Mouse (Mus musculus) cerebellum, adult 9-11 months (tissue): ENCODE measurements at regions not wholly inside any gene's neighbourhood (a gene's known extent, or its start where the extent isn't known, plus 50 kb on each side); places are given as distances from the start of the nearest gene placed in this dataset.

ENCODE experiments used
- DNase-seq: peaks from one replicate; pipeline ENCODE4 v3.0.0; 2022

DNA sequence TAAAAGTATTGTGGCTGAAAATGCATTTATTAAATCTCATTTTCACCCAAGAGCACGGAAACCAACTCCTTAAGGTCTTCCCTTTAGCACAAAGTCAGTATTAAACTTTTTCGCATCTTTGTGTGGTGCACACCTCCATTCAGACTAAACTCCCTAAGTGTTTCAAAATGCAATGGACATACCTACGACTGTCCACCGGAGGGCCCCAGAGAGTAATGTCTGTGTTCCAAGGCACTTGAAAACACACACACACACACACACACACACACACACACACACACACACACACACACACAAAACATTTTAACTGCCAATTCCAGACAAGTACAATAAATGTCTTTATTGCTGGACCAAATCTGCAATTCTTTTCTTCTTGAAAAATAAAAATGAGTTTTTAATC is 243.7 kb downstream of the Foxa2 start:
- DNase-seq: no peak

DNA sequence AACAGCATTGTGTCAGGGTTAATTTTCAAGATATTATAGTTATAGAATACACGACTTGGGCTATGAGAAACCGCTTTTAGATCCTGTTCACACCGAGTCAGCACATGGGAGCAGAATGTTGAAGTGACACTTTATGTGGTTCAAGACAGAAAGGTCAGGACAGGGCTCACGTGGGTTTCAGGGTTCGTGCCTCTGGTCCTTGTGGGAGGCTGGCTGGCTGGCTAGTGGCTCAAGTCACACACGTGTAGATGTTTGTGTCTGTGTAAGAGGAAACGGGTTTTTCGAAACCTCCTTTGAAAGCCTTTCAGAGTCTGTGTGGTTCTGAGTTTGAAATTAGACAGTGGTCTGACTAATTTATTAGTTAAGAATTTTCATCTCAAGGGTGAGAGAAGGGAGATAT is 255.3 kb downstream of the Foxa2 start:
- DNase-seq: no peak

DNA sequence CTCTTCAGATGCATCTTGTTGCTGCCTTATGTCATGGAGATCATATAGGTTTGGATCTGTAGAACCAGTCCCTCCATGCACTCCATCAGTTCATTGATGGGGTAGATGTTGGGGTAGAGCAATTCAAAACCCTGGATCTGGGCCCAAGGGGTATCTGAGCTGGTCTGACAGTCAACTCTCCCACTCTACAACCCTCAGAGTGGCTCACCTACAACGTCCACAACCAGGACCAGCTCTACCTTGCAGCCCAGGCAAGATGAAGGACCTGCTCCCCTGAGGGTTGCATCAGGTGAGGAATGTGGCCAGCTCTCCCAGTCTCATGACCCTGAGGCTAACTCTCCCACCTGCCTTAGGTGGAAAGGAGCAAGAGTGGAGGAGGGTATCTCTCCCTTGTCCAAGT is 256.9 kb downstream of the Foxa2 start:
- DNase-seq: no peak

DNA sequence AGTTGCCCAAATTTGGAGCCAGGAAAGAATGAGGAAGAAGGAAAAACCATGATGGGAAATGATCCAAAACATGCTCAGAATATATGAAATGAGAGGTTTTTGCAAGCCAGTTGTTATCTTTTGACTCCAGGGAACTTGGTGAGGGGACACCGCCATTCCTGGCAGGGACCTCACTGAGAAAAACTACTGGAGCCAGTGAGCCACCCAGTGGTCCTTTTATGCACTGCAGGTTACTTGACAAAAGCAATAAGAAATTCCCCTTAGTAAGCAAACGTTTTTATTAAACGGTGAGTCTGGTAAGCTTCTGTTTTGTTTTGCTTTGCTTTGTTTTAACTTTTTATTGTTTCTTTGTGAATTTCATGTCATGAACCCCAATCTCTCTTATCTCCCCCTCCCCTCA is 257.5 kb downstream of the Foxa2 start:
- DNase-seq: no peak

DNA sequence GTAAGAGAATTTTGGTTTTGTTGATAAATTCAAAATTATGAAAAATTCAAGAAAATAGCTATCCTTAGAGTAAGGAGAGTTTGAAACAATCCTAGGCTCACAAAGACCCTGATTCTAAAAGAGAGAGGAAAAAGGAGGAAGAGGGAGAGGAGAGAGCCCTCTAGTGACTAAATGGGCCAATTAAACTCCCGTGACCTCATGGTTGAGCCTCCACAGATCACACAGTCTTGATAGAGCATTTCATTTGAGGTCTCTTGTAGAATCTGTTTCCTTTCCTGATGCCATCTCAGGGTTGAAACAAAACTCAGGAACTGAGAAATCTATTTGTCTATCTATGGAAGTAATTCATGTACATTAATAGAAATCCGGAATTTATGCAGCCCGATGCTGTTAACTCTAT is 258.8 kb downstream of the Foxa2 start:
- DNase-seq: no peak

DNA sequence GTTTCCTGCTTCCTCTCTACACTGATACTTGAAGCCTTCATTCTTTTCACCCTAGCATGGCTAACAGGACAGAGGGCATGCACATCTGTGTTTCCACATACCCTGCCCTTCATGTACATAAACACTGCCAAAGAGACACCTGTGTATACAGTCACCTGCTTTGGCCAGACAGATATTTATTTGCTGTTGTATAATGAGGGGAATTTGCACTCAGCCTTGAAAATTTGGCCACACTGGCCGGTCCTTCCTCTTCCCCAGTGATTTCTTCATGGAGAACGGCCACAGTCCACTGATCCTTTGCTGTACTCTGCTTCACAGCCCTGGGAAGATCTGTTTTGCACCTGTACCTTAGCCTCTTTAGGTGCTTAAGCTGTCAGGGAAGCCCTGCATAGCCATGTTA is 264.3 kb downstream of the Foxa2 start:
- no peak for DNase-seq

DNA sequence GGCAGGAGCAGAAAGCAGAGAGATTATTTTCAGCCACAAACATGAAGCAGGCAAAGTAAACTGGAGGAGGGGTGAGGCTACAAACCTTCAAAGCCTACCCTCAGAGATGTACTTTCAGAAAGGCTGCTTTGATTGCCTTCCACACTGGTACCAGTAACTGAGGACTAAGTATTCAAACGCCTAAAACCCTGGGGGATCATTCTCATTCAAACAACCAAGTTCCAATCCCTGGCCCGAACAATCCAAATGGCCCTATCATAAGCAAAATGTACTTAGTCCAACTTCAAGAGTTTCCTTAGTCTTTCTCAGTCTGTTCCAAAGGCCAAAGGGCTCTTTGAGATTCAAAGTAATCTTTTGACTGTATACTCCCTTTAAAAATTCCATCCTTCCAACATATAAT is 270.5 kb downstream of the Foxa2 start:
- DNase-seq: no peak

DNA sequence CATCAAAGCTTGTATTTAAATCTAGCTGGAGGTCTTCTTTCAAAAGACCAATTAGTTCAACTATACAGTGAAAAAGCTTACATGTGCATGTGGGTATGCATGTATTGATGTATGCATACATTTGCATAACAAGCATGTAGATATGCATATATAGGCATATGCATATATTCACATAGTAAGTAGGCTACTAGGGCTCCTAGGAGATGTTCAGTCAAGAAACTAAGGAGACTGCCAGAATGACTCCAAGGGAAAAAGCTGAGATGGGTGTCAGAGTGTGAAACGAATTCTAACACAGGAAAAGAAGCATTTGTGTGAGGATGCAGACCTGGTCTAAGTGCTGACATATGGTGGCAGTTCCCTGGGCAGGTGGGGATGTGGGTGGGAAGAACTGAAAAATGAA is 274.2 kb downstream of the Foxa2 start:
- DNase-seq: no peak

DNA sequence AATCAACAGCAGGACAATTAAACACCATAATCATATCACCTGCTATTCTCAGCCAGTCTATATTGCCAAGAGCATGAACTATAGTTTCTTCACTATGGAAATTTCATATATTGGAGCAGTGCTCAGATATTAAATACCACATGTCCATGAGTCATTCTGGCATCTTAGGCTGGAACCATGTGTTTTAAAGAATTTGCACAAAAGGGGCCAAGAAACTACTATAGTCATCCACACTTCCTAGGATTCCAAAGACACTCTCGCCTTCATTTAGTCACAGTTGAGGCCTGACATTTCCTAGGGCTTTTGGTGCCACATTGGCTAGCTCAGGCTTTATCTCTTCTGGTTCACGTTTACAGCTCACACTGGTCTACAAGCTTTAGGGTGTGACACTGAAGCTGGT is 293.7 kb downstream of the Foxa2 start:
- no peak for DNase-seq

DNA sequence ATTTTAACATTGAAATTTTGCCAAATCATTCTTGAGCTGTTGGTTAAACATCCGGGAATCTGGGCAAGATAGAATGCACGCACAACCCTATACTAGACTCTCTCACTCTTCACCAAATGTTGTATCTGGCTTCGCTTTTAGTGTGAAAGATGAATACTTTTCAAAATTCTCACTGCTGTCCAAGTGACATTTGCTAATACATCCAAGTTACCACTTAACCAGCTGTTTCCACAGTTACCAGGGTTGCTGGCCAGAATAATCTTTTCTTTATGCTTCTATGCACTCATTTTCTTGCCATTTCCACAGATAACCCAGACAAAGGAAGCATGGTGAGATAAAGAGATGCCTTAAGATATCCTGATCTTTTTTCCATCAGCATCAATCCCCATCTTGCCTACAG is 294.9 kb downstream of the Foxa2 start:
- no peak for DNase-seq

DNA sequence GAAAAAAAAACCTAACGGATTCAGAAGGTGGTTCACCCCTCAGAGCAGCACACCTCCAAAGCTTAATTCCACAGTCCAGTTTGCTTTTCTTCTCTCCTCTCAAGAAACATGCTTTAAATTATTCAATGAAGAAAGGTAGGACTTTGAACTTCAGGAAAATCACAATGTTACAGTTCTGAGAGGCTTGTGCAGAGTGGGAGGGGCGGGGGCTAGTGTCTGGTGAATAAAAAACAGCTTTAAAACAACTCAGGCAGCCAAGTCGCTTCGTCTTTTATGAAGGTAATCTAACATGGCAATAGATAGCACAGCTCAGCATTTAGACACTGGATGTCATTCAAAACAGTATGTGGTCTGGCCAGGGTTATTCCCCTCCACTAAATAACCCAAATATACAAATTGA is 298.8 kb downstream of the Foxa2 start:
- no peak for DNase-seq

DNA sequence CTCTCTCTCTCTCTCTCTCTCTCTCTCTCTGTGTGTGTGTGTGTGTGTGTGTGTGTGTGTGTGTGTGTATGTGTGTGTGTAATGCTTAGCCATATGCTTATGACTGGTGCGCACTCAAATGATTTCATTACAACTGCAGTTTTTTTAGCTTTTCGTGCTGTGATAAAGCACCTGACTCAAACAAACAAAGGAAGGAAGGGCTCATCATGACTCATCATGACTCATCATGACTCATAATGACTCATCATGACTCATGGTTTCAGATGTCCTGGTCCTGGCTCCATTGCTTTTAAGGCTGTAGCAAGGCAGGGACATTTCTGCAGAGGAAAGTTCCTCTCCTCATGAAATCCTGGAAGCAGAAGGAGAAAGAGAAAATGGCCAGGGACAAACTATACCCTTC is 302.9 kb downstream of the Foxa2 start:
- DNase-seq: no peak

DNA sequence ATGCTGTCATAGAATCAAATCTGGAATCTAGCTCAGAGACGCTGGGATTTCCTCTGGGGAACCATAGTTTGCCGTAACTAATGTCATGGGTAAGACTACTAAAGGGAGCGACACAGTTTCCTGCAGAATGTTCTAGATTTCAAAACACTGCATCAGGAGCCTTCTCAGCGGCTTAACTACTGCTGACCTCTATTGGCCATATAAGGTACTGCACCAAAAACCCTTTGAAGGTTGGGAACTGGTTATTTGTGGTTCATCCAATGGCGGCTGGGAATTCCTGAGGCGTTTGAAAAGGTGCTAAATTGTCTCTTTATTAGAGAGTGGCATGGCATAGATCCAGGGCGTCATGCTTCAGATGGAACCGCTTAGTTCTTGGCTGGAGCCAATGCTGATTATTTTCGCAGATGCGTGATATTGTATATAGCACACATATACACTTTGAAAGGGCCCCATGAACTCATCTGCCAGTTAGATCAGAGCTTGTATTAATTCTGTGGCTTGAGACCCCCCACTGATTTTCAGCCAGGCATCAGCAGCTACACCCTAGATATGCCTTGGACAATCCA is 308.4 kb downstream of the Foxa2 start:
- DNase-seq: no peak

DNA sequence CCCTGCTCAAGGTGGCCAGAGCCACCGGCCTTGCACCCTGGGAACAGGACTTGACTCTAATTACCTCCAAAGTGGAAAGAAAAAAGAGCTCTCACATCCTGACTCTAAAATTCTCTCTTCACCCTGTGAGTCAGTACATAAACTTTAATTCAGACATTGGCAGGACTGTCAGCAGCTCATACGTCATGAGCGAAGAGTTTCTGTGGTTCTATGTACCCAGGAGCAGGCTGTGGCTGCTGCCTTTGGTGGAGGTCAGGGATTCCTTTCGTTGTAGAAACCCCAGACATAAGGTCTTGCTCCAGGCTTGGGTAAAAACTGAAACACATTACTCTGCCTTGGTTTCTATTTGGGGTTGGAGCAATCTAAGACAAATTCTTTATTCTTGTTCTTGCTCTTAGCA is 319.4 kb downstream of the Foxa2 start:
- no peak for DNase-seq

DNA sequence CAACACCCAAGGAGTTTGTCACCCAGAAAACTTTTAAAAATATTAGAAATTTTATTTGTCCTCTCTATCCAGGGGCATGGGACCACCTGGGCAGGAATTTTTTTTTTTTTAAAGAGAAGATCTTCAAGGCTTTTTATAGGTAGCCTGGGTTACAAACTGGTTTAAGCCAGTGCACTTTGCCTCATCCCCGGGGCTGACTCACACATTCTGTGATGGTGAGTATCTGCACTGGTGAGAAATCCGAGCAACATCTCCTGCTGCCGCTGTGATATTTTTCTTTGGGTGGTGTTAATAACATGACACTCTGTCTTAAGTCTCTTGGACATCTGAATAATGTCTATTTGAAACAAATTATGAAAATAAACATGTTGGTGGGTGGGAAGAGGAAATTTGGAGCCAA is 327.8 kb downstream of the Foxa2 start:
- no peak for DNase-seq

DNA sequence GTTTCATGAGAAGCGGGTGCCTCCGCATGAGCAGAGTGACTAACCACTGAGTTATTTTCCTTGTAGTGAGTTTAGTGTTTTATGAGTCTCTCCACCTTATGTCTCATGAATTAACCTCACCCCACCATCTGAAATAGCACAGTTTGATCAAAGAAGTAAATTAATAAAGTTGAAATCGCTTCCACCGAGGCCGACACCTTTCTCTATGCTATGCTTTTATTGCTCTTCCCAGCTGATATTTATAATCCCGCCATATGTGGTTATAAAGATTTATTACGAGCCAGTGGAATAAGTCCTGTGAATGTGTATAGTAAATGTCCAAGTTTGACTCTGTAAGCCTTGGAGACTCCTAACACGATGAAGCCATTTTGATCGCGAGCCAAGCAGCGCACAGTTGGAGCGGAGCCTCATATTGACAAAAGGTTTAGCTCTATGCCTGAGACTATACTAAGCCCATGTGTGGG is 329.3 kb downstream of the Foxa2 start:
- no peak for DNase-seq

DNA sequence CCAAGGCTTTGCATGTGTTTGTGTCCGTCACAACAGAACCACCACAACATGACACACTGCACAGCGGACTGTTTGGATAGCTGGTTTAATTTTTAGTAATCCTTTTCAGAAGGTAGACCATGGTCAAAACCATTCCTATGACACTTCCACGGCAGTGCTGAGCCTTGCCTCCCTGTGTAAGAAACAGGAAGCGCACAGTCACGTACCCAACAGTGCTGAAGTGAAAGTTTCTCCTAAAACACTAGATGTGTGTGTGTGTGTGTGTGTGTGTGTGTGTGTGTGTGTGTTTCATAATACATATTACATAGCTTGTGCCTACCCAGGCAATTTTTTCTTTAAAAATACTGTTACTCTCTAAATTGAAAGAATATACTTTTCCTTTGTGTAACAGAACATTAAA is 331.0 kb downstream of the Foxa2 start:
- DNase-seq: no peak

DNA sequence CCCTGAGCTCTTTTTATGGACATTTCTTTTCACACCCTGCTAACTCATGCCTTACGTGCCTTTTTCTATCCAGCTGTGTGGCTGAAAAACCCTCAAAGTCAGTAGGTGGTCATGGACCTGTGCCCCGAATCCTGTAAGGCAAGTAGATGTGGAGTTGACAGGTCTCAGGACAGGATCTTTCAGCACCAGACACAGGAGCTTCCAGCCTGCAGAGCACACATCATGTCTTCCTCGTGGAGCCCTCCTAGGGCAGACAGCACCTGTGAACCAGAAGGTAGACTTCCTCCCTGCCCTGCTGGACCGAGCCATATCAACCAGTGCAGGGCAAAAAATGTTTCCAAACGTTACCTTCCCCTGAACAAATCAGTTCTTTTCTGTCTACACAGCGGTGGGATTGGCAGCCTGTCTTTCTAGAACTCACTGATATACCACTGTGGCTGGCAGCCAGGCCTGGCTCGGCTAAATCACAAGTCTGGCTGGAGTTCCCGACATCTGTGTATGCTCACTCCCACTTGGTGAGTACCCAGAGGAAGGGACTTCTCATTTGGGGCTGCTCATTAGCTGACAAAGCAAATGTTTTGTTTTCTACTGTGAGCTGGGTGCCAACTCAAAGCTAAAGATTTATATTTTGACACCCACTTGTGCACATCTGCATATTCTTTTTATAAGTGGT is 336.0 kb downstream of the Foxa2 start:
- DNase-seq: no peak

DNA sequence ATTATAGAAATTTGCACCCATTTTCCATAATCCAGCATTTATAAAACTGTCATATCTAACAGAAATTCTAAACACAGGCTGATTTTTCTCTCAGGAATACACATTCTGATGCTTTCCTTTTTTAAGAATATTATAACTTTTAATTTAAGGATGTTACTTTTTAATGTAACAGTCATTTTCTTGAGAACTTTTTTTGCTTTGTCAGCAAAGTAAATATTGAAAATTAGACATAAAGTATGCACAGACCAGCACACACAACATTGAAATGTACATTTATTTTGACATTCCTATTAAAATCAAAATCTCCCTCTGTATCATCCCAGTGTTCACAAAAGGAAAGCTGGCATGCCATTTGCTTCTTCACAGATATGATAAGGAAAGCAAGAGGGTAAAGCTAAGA is 337.0 kb downstream of the Foxa2 start:
- DNase-seq: no peak

DNA sequence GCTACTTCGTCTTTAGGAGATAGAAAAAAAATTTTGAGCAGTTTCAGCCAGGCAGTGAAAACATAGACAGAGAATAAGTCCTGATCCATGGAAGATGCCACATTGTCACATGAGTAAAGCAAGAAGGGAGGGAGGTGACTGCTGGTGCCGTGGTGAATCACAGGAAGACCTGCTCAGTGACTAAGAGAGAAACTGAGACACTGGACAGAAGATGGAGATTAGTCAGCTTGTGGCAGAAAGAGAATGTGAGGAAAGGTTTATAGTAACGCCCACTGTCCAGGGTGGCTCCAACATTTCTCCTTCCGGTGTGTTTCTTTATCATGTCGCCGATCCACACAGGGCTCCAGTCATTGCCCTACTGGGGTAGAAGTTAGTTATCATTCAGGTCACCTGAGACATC is 339.6 kb downstream of the Foxa2 start:
- no peak for DNase-seq

DNA sequence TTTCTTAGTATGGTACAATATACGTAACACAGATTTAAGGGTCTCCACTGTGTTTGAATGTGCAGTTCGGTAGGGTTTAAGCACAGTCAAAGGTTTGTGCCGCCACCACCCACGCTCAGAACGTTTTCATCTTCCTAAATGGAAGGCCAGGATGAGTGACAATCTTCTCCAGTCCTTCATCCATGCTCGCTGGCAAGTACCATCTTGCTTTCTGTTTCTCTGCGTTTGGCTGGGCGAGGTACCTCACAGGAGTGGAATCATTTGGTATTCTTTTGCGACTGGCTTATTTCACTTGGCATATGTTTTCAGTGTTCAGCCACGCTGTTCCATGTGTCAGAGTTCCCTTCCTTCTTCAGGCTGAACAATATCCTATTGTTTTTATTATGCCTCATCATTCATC is 342.3 kb downstream of the Pax1 start:
- no peak for DNase-seq

DNA sequence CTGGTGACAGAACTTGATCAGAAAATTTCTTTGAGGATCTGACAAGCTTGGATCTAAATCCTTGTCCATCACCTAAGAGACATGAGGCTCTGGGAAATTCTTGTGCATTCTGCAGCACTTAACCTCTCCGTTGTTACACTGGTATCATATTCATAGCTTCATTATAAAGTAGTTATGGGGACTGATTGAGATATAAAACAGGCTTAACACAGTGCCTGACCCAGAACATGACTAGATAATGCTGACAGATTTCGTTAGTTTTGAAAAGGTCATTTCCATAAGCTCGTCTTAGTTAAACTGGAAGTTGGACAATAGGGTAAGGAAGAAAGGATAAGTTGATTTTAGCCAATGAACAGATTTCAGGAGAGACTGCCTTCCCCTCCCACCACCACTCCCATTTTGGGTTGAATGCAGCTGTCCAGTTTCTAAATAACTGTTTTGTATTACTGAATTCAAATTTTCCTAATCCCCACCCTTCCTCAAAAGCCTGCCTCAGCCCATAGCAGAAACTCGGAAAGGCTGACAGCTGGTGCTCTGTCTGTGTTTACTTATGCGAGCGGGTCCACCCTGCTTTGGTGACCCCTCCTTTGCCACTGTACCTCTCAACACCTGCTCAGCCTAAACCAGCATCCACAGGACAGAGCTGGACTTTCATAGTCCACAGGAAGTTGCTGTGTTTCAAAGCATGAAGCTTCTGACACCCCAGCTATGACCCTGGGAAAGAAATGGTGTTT is 340.8 kb downstream of the Pax1 start:
- no peak for DNase-seq

DNA sequence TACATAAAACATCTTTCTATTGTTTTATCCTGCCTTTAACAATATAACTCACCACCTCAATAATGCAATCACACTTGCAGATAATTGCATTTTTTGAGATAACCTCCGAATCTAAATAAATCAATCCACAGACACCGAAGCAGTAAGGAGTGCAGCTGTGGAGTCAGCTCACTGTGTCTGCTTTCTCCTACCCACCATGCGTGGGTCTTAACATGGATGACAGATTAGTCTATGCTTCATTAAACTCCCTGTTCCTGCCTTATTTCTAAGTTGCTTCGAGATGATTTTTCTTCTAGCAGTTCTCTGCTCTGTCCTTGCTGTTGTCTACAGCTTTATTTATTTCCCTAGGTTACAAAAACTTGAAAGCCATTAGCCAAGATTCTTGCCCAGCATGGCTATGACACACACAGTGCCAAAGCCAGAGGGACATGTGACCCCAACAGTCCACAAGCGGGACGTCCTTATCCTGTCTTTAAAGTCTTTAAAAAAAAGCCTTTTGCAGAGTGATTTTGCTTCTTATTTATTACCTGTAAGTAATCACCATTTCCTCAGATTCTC is 337.9 kb downstream of the Pax1 start:
- no peak for DNase-seq

DNA sequence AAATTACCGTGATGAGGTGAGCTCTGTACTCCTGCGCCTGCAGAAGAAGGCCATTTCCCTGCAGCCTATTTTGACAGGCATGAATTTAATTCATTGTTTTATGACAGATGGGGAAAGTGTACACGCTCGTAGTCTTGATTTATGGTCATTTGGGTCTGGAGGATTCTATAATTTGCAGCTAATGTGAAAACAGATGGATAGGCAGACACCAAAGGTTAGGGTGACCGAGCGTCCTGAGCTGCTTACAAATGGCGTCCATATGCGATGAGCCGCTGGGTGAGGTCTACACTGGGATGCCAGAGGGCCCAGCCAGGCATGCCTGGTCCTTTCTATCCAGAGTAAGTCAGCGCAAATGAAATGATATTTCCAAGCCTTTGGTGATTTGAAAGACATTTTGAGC is 330.2 kb downstream of the Pax1 start:
- DNase-seq: no peak
